Mouse (Mus musculus) E14TG2a.4 (cell line): ENCODE data around the gene Calr3.

Experiments used
- CTCF ChIP-seq: conservative IDR thresholded peaks from 2 replicates; pipeline ENCODE4 v1.5.1; 2014; ENCODE audit warnings: low read length
- NANOG ChIP-seq: IDR thresholded peaks from 2 replicates; pipeline ENCODE4 v1.6.1; 2014; ENCODE audit warnings: borderline replicate concordance, low read length, mixed read lengths
- POU5F1 ChIP-seq: IDR thresholded peaks from 2 replicates; pipeline ENCODE4 v1.6.1; 2014; ENCODE audit warnings: low read length, borderline replicate concordance

- TF ChIP-seq CTCF: no peak
- TF ChIP-seq NANOG: no peak
- no peak for TF ChIP-seq POU5F1
These were observed 57.9 kb downstream of the Calr3 start for GRCm38 (mm10) chr8:72385737-72386136.
